Mouse (Mus musculus): ENCODE data around the gene Arhgef5. TPM values are rescaled to one million over a fixed set of nuclear protein-coding genes. Genes with fewer than 3 reads are reported as not detected.

Arhgef5 gene
- polyA plus RNA-seq, 1 experiment = 2.8 TPM

DNA sequence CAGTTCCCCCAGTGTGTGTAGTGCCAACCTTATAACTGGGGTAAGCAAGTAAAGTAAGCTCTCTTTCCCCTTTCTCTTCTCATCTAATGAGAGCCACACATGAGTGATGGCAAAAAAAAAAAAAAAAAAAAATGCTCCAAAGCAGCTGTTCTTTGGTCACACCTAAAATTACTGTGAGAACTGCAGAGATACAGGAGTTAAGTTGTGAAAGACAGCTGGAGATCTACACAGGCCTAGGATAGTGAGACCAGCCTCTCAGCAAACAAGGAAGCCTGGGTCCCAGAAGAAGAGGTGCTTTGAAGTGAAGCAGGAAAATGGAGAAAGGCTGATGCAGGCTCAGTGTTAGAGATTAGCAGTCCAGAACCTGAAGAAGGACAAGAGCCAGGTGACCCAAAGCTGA lies 47.2 kb downstream of the Arhgef5 start:
- no peaks in the 10 kb centered on the region for H3K4me1 ChIP-seq (ENCODE audit: control insufficient read depth, insufficient read depth, low read length)
- H3K27ac ChIP-seq (ENCODE audit: insufficient read depth, low read length) = no peak overlapping the region
- H3K4me3 ChIP-seq (ENCODE audit: insufficient read depth, low read length) = no peak overlapping the region
- no peak for TF ChIP-seq POLR2A (IDR thresholded peaks at IDR 0.05; ENCODE audit: extremely low read depth, insufficient read depth, low read length)
- no peak for TF ChIP-seq CTCF (IDR thresholded peaks at IDR 0.05; ENCODE audit: extremely low read depth, insufficient read depth, low read length)

DNA sequence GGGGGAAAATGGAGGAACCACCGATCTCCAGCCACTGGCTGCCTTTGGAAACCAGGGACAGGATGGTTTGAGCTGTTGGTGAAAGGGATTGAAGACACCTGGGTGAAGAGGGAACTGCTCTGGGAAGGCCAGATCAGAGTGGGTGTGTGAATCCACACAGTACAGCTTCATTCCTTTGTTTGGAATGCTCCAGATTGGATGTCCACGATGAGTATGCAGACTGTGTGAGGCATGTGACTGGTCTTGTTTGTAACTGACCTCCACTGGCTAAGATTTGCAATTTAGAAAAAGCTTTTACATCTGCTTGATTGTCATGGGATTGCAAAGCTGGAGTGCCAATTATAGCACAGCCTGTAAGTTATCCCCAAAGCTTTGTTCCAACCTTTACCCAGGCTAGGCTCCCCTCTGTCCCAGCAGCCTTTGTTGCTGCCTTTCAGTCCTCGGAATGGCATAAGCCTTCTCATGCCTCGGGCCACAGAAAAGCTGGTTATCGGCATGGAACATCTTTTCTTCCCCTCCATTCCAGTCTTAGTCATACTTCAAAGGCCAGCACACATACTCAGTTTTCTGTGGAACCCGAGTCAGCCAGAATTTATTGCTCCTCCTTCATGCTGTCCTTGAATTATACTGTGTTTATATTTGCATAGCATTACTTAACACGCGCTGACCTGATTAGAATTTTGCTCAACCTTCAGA lies 47.7 kb downstream of the Arhgef5 start:
- H3K27ac ChIP-seq (ENCODE audit: insufficient read depth, low read length) = no peak overlapping the region
- no peaks in the 10 kb centered on the region for H3K4me1 ChIP-seq (ENCODE audit: control insufficient read depth, insufficient read depth, low read length)
- TF ChIP-seq CTCF (IDR thresholded peaks at IDR 0.05; ENCODE audit: extremely low read depth, insufficient read depth, low read length) = no peak
- TF ChIP-seq POLR2A (IDR thresholded peaks at IDR 0.05; ENCODE audit: extremely low read depth, insufficient read depth, low read length) = no peak
- no peak overlapping the region for H3K4me3 ChIP-seq (ENCODE audit: insufficient read depth, low read length)

DNA sequence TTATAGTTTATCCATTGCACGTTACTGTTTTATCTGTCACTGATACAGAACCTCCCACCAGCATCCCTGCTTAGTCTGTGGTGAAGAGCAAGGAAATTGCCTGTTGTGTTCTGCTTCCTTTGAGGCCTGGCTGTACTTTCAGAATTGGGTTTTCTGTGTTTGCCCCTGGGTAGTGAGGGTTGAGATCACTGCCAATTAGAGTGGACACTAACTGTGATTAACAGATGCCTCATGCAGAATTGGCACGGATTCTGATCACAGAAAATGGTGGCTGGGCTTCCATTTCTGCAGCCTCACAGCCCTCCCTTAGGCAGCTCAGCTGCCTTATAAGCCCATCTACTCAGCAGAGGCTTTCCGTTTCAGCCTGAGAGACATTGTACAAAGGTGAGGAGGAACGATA lies 68.1 kb downstream of the Arhgef5 start:
- Histone ChIP-seq H3K27ac (ENCODE audit: insufficient read depth, low read length) (no peak overlapping the region), H3K4me3 (ENCODE audit: insufficient read depth, low read length) (no peak overlapping the region), H3K4me1 (ENCODE audit: control insufficient read depth, insufficient read depth, low read length) (no peaks in the 10 kb centered on the region)
- no peak for TF ChIP-seq POLR2A (IDR thresholded peaks at IDR 0.05; ENCODE audit: extremely low read depth, insufficient read depth, low read length)
- no peak for TF ChIP-seq CTCF (IDR thresholded peaks at IDR 0.05; ENCODE audit: extremely low read depth, insufficient read depth, low read length)

DNA sequence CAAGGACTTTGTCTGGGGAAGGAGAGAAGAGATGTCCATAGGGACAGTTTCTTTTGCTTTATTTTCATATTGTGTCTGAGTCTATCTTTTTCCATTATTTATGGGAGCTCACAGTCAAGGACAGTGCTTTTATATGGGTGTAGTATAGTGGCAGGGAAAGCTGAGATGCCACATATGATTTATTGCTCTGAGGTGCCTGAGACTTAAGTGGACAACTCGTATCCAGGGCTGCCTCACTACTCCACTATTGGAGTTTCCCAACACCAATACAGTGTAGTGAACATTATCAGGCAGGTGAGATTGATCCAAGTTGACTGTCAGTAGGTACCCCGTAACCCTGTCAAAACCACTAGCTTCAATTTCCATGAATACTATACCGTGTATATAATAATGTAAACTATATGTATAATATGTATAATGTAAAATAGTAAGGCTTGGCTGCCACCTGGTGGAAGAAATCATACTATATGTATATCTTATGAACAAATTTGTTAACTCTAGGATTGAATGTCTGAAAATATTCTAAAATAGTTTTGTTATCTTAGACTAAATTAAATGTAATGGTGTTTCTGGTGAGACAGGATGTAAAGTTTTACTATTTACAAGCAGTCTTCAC lies 70.3 kb downstream of the Arhgef5 start:
- Histone ChIP-seq H3K4me3 (ENCODE audit: insufficient read depth, low read length) (no peak overlapping the region), H3K4me1 (ENCODE audit: control insufficient read depth, insufficient read depth, low read length) (no peaks in the 10 kb centered on the region), H3K27ac (ENCODE audit: insufficient read depth, low read length) (no peak overlapping the region)
- no peak for TF ChIP-seq CTCF (IDR thresholded peaks at IDR 0.05; ENCODE audit: extremely low read depth, insufficient read depth, low read length)
- TF ChIP-seq POLR2A (IDR thresholded peaks at IDR 0.05; ENCODE audit: extremely low read depth, insufficient read depth, low read length) = no peak

DNA sequence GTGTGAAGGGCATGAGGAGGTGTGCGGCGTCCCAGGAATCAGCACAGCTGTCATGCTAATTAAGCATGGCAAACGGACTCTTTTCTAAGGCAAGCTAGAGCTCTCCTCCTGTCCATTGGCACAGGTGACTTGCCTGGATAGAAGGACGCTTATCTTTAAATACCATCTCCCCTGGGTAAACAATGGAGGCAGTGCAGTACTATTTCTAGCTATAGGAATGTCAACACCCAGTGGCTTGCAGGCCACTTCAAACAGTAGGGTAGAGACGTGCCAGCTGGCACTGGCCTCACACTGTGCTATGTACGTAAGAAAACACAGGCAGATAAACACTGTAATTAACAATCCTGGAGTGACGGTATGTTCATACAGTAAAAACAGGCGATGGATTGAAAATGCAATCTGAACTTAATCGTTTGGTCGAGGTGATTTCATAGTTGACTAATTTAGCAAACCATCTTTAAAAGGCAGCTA lies 72.1 kb downstream of the Arhgef5 start:
- no peak for TF ChIP-seq POLR2A (IDR thresholded peaks at IDR 0.05; ENCODE audit: extremely low read depth, insufficient read depth, low read length)
- no peak for TF ChIP-seq CTCF (IDR thresholded peaks at IDR 0.05; ENCODE audit: extremely low read depth, insufficient read depth, low read length)
- H3K4me3 ChIP-seq (ENCODE audit: insufficient read depth, low read length) = no peak overlapping the region
- no peaks in the 10 kb centered on the region for H3K4me1 ChIP-seq (ENCODE audit: control insufficient read depth, insufficient read depth, low read length)
- no peak overlapping the region for H3K27ac ChIP-seq (ENCODE audit: insufficient read depth, low read length)

DNA sequence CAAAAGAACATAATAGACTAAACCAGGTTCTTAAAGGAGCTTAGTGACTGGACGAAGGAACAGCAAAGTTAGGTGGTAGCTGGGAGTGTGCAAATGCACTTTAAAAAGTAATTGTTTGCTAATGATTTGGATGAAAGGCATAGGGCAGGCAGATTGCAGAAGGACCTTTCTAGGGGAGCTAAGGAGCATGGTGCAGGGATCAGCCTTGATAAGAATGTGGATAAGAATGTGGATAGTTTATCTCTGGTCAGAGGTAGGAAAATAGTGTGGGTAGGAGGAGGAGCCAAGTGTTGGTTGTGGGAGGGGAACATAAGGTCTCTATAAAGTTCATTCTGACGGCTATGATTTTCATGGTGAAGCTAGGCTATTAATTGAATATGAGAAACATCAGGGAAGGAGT lies 73.4 kb downstream of the Arhgef5 start:
- Histone ChIP-seq H3K27ac (ENCODE audit: insufficient read depth, low read length) (no peak overlapping the region), H3K4me3 (ENCODE audit: insufficient read depth, low read length) (no peak overlapping the region), H3K4me1 (ENCODE audit: control insufficient read depth, insufficient read depth, low read length) (no peaks in the 10 kb centered on the region)
- TF ChIP-seq POLR2A (IDR thresholded peaks at IDR 0.05; ENCODE audit: extremely low read depth, insufficient read depth, low read length) (no peak), CTCF (IDR thresholded peaks at IDR 0.05; ENCODE audit: extremely low read depth, insufficient read depth, low read length) (no peak)

Other genes starting within 250 kb of the Arhgef5 start
- gene Olfr441, start 159.2 kb upstream of the Arhgef5 start, polyA plus RNA-seq (2012; rRNA removed) = not detected in 2 replicates
- not detected in 2 replicates for gene Olfr237-ps1, start 119.0 kb upstream of the Arhgef5 start, polyA plus RNA-seq (2012; rRNA removed)
- gene Olfr437, start 102.3 kb upstream of the Arhgef5 start, polyA plus RNA-seq (2012; rRNA removed) = not detected in 2 replicates
- not detected in 2 replicates for gene Olfr13, start 93.4 kb upstream of the Arhgef5 start, polyA plus RNA-seq (2012; rRNA removed)
- not detected in 2 replicates for gene Olfr435, start 68.4 kb upstream of the Arhgef5 start, polyA plus RNA-seq (2012; rRNA removed)
- gene Olfr434, start 52.6 kb upstream of the Arhgef5 start, polyA plus RNA-seq (2012; rRNA removed) = not detected in 2 replicates
- not detected in 2 replicates for gene Olfr47, start 34.1 kb upstream of the Arhgef5 start, polyA plus RNA-seq (2012; rRNA removed)
- 0.13 TPM in 1 of 2 replicates, not detected in the other for gene Nobox, start 44.0 kb downstream of the Arhgef5 start, polyA plus RNA-seq (2012; rRNA removed)